Mouse (Mus musculus) cerebellum, adult 18-20 months (tissue): ENCODE measurements around the gene Rpl12.
"Not testable (repeated sequence)": the region's sequence is repeated elsewhere in the genome, so short reads cannot be mapped to it uniquely, and the experiment has no call there.

ENCODE experiments used
- DNase-seq, 2 experiments: peaks; one replicate each; pipeline ENCODE4 v3.0.0; 2021

Gene Rpl12

DNA sequence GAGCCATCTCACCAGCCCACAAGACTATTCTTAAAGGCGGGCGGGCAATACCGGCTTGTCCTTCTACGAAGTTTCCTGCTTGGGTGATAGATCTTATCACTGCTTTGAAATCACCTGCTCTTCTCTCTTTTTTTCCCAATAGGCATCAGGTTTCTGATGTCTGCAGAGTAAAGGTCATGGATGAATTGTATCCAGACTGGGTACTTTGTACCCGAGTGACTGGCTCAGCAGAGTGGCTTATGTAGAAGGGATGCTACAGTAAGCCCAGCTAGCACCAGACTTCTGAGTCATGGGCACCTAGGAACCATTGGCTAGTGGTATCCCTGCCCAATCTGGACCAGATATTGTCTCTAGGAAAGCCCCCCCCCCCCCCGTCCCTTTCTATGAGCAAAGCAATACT lies 22.3 kb downstream of the Rpl12 start:
- no peak for DNase-seq

DNA sequence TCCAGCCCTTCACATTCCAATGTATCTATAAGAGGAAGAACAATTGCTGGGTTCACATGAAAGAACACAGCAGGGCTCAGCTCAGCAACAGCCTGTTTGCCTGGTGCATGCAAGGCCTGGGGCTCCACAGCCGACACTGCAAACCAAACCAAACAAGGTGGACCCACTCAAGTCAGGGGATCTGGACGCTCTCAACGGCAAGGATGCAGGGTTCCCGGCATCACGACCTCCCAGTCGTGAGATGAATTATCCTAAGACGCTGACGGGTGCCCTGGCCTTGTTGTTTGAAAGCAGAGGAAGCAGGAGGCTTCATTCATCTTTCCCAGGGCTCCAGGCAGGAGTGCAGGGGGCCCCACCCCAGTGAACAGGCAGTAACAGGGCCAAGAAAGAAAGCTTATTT lies 24.5 kb downstream of the Rpl12 start:
- DNase-seq = no peak

DNA sequence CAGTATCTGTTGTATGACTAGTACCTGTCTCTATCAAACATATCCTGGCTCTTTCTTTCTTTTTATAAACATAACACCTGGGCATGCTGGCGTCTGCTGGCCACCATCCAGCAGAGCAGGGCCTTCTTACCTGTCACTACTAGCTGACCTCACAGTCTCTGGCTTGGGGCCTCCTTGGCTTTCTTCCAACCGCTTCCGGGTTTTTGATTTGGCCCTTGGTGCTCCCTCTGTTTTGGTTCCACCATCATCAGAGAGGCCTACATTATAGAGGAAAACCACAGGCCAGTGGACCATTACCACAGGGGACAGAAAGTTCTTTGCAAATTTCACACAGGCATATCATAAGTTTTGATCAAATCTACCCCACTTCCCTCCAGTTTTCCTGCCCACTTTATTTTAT lies 28.0 kb downstream of the Rpl12 start:
- DNase-seq = peak; percentile 42 to 51

DNA sequence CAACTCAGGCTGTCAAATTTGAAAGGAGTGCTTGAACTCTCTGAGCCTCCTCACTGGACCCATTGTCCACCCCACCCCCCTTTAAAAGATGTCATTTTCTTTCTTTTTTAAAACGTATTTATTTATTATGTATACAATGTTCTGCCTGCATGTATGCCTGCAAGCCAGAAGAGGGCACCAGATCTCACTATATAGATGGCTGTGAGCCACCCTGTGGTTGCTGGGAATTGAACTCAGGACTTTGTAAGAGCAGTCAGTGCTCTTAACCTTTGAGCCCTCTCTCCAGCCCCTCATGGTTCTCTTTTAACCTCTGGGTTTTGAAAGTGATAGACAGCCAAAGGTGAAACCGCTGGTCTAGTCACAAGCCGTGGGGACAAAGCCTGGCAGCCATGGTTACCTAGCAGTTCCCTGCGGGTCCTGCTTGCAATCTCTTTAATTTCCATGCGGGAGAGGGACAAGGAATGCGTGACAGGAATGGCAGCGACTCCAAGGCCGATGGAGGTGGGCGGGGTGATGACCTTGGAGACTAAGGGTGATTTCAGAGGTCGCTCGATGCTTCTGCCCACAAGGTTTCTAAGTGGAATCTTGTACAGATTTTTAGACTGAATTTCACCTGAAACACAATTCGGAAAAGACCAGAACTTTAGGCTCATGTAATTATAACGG lies 28.9 kb downstream of the Rpl12 start:
- DNase-seq = peak in 1 of 2 experiments; percentile 48

DNA sequence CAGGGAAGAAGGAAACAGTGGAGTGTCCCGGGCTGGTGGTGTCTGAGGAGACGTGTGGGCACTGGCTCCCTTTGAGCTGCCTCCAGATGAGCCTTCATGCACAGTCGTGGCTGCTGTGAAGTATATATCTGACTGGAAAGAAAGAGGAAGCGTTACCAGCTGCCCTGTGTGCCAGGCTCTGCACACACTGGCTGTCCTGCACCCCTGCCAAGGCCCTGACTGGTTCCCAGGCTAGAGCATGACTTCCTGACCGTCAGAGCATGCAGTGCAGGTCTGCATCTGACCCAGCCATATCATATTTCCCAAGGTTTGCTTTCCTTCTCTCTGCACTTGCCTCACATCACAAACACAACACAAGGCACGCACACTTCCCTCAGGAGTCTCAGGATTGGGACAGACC lies 30.8 kb downstream of the Rpl12 start:
- no peak for DNase-seq

DNA sequence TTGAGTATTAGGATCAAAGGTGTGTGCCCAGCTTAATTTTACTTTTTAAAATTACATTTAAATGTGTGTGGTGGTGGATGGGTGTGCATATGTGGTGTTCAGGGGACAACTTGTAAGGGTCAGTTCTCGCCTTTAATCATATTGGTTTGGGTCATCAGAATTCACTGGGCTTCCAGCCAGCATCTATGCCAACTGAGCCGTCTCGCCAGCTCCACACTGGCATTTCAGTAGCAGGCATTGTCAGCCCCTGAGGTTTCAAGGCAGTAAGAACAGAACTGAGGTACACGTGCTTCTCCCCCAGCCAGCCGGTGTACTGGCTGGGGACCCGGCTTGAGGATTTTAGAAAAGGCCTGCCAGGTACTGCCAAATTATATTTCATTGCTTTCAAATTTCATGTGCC lies 35.7 kb downstream of the Rpl12 start:
- DNase-seq = peak; percentile 45 to 55

DNA sequence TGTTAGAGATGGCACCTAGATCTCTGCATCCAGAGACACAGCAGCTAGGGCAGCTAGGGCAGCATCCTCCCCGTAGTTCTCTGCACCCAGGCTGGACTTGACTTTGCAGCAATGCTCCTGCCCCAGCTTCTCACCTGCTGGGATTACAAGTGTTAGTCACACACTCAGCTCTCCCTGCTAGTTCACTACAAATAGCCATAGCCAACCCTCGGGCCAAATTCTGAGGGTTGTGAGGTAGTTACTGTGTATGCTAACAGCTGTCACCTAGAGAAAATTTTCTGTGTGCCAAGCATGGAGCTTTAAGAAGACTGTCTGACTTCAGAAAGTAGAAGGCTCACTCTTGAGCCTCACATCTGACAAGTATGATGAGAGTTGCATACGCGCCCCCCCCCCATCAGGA lies 36.4 kb downstream of the Rpl12 start:
- no peak for DNase-seq

DNA sequence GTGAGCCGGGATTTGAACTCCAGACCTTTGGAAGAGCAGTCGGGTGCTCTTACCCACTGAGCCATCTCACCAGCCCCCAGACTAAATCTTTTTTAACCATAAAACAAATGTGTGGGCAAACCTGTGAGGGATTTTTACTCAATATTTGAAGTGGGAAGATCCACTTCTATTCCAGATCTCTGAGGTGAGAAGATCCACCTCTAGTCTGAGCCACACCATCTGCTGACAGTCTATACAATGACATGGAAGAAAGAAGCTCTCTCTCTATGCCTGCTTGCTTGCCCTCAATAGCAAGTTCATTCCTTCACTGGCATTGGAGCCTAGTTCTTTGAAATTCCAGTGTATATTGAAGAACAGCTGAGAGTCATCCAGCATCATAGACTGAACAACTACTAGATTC lies 38.4 kb downstream of the Rpl12 start:
- no peak for DNase-seq

DNA sequence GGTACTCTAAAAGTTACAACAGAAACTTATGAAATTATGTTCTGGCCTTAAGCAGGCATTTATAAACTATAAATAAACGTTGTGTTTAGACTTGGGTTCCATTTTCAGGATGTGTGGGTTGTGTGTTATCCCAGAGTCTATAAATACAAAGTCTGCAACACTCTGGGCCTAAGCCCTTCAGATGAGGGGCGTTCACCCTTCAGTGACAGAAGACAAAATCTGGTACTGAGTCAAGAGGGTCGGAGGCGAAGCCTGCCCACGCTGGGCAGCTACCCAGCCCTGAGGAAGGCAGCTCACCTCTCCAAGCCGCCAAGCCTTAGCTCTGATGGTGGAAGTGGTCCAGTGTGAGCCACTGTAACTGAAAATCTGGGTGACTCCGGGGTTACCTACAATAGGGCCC lies 40.8 kb downstream of the Rpl12 start:
- no peak for DNase-seq

DNA sequence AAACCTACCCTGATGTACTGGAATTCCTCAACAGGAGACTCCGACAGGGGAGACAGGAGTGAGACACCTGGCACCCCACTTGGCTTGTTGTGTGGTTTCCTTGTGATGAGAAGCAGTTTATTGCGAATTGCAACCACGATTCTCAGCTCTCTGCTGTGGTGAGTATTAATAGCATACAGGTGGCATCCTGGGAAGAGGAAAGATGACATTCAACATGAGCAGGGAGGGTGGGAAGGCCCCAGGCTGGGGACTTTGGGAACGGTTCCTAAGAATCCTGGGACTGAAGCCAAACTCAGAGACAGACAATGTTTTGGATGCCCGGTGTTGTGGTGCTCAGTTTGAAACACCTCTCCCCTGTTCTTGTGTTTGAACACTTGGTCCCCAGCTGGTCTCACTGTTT lies 43.7 kb downstream of the Rpl12 start:
- DNase-seq = peak; percentile 74 to 83

DNA sequence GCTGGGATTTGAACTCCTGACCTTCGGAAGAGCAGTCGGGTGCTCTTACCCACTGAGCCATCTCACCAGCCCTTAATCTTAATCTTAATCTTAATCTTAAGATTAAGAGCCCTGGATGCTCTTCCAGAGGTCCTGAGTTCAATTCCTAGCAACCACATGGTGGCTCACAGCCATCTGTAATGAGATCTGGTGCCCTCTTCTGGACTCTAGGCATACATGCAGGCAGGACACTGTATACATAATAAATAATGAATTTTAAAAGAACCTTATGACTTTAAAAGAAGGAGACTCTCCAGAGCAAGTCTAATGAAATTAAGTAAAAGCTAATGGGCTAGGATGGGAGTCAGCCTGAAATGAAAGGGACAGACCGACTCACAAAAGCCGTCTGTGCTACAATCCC lies 47.7 kb downstream of the Rpl12 start:
- not testable (repeated sequence) for DNase-seq

DNA sequence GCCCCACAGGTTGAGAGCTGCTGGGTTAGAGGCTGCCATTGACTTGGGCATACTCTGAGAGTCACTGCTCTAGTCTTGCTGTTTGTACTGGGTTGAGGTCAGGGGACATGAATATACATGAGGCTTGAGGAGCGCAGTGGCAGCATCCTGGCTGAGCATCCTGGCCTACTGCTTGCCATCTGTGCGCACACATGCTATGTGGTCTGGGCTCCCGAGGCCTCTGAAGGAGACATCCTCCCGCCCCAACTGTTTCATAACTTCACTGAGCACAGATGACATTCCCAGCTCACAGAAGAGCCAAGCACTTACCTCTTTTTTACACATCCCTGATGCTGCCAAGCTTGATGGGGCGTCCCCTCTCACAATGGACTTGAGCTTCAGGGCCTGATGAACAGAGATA lies 53.5 kb downstream of the Rpl12 start:
- peak; percentile 91 to 96 for DNase-seq
